Mouse (Mus musculus) hindbrain, embryonic 16.5 days (tissue): ENCODE measurements at regions not wholly inside any gene's neighbourhood (a gene's known extent, or its start where the extent isn't known, plus 50 kb on each side); places are given as distances from the start of the nearest gene placed in this dataset.

Experiments used
- ATAC-seq: fragments of 200-750 bp; cut with Nextera tagmentation; 2 replicates; pipeline ENCODE4 v1.8.0; 2017; ENCODE audit warnings: moderate TSS enrichment, moderate library complexity
- H3K27ac ChIP-seq: fragments of 300-500 bp; sonication (generic); 2 replicates; pipeline ENCODE4 v1.5.1; 2014; ENCODE audit warnings: low read depth, mild to moderate bottlenecking, control low read depth, low read length, moderate library complexity
- H3K27me3 ChIP-seq: fragments of 300-500 bp; sonication (generic); replicated peaks from 2 replicates; pipeline ENCODE4 v1.6.1; 2014; ENCODE audit warnings: low read length; ENCODE audit not compliant: control insufficient read depth, insufficient read depth
- H3K36me3 ChIP-seq: fragments of 300-500 bp; sonication (generic); 2 replicates; pipeline ENCODE4 v1.6.1; 2014; ENCODE audit warnings: mild to moderate bottlenecking, low read length, moderate library complexity, mixed read lengths; ENCODE audit not compliant: control insufficient read depth, insufficient read depth
- H3K4me1 ChIP-seq: fragments of 300-500 bp; sonication (generic); 2 replicates; pipeline ENCODE4 v1.6.1; 2014; ENCODE audit warnings: low read depth, low read length; ENCODE audit not compliant: control insufficient read depth, insufficient read depth
- H3K4me2 ChIP-seq: fragments of 300-500 bp; sonication (generic); 2 replicates; pipeline ENCODE4 v1.6.1; 2014; ENCODE audit warnings: mild to moderate bottlenecking, low read length, control low read depth, moderate library complexity
- H3K4me3 ChIP-seq: fragments of 300-500 bp; sonication (generic); 2 replicates; pipeline ENCODE4 v1.5.1; 2014; ENCODE audit warnings: mild to moderate bottlenecking, low read length, control low read depth, moderate library complexity
- H3K9ac ChIP-seq: fragments of 300-500 bp; sonication (generic); 2 replicates; pipeline ENCODE4 v1.6.1; 2014; ENCODE audit warnings: low read depth, mild to moderate bottlenecking, control low read depth, low read length, moderate library complexity
- H3K9me3 ChIP-seq: fragments of 300-500 bp; sonication (generic); 2 replicates; pipeline ENCODE4 v1.6.1; 2014; ENCODE audit warnings: mild to moderate bottlenecking, low read length, moderate library complexity; ENCODE audit not compliant: control insufficient read depth
- WGBS: fragments of 180-500 bp; shearing (Covaris S2); extraction: QIAGEN DNeasy Blood & Tissue Kit; methylation state at CpG from one replicate; pipeline ENCODE4 v1.1.7; 2014; 5-methylcytosine and 5-hydroxymethylcytosine counted together

DNA sequence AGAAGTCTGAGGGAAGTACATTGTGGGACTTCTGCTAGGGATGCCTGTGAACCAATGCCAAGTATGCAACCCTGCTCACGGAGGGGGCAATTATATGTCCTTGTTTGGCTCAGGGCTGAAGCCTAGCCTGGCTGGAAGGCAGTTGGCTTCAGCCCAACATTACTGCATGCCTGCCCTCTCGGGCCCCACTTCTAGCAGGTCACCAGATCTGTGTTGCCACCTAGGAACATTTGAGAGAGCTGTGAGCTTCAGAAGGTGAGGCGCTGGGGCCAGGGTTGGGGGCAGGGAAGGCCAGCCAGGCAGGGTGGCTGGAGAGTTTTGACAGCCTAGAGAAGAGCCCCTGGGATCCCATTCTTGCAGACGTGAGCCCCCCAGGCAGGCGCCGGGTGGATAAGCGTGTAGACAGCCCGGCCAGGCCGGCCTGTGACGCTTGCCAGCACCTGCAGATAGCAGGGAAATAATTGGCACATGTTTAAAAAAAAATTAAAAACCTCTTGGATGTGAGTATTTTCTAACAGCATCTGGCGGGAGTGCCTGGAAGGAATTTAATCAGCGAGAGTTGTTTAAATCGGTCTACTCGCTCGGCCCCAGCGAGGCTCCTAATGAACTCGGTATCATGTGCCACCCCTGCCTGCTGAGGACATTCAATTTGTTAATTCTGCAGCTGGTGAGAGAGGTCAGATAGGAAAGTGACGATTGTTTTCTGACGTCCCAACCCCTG, 115.0 kb upstream of the Gm10181 start:
- ATAC-seq: peak; percentile 85
- Histone ChIP-seq H3K4me3 (peak overlapping the region; percentile 9; the same call in 1 of the 2 replicates), H3K36me3 (no peaks in the 10 kb centered on the region), H3K4me1 (peaks cover 10% of the 10 kb centered on the region), H3K9ac (no peak overlapping the region), H3K27me3 (no peaks in the 10 kb centered on the region), H3K4me2 (peak overlapping the region; percentile 55), H3K9me3 (no peaks in the 10 kb centered on the region), H3K27ac (peak overlapping the region; percentile 45)
- WGBS: 4% methylated on average over 19 of the region's 19 CpGs

DNA sequence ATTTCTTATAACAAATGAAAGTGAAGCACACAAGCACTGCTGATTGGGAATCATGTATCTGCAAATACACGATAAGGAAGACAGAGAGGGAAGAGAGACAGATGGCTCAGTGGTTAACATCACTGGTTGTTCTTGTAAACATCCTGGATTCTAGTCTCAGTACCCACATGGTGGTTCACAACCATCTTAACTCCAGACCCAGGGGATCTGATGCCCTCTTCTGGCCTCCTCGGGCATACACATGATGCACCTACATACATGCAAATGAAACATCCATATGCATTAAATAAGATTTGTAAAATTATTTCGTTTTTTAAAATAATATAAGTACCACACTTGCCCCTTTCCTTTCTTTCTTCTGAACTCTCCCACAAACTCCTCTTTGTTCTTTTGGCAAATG, 106.4 kb upstream of the Gm10181 start:
- WGBS: 69% methylated on average over 3 of the region's 3 CpGs
- ATAC-seq: no peak
- Histone ChIP-seq H3K4me1 (no peaks in the 10 kb centered on the region), H3K9me3 (no peaks in the 10 kb centered on the region), H3K4me3 (no peak overlapping the region), H3K4me2 (no peak overlapping the region), H3K36me3 (no peaks in the 10 kb centered on the region), H3K9ac (no peak overlapping the region), H3K27me3 (no peaks in the 10 kb centered on the region), H3K27ac (no peak overlapping the region)

DNA sequence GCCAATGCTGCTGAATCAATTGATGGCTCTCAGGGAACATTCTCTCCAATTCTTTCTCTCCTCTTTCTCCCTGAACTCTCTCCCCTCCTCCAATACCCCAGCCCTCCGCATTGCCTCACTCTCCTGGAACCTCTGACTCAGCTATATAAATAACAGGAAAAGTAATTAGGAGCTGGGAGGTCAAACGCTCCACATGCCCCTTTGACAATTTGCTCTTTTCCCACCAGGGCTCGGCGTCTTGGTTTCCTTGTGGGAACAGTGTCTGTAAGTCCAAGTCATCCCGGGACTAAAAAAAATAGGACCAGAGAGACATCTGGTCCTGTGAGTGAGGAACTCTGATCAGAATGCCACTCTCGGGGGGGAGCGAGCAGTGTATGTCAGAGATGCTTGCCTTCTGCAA, 94.7 kb upstream of the Gm10181 start:
- H3K36me3 ChIP-seq: no peaks in the 10 kb centered on the region
- H3K27me3 ChIP-seq: no peaks in the 10 kb centered on the region
- H3K4me3 ChIP-seq: no peak overlapping the region
- no peaks in the 10 kb centered on the region for H3K4me1 ChIP-seq
- WGBS: 66% methylated on average over 7 of the region's 7 CpGs
- no peak overlapping the region for H3K4me2 ChIP-seq
- no peaks in the 10 kb centered on the region for H3K9me3 ChIP-seq
- ATAC-seq: no peak
- H3K9ac ChIP-seq: no peak overlapping the region
- H3K27ac ChIP-seq: no peak overlapping the region

DNA sequence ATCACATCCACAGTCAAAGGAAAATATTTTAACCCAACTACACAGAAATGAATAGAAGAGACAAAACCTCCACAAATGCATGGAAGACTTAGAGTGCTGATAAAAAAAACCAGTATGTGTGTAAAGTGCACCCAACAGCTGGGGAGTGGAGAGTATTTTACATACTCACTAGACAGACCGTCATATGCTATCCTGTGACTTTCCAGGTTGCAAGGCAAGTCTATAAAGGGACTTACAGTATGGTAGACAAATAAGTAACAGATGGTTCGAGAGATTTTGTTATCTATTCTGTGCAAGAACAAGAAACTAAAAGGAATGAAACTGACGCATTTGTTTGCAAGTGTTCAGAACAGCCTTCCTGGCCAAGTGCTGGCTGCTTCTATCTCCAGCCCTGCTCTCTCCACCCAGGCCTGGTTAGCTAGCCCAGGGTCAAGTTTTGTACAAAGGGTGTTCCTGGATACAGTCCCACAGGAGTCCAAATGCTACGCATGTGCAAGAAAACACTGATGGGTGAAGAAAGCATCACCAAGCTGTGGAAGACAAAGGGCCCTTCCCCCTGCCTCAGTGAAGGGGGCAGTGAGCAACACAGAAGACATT, 68.0 kb upstream of the Gm10181 start:
- H3K4me2 ChIP-seq: no peak overlapping the region
- 74% methylated on average over 4 of the region's 4 CpGs for WGBS
- no peaks in the 10 kb centered on the region for H3K4me1 ChIP-seq
- no peaks in the 10 kb centered on the region for H3K36me3 ChIP-seq
- H3K27ac ChIP-seq: no peak overlapping the region
- no peak for ATAC-seq
- H3K4me3 ChIP-seq: no peak overlapping the region
- H3K9me3 ChIP-seq: no peaks in the 10 kb centered on the region
- H3K9ac ChIP-seq: no peak overlapping the region
- no peaks in the 10 kb centered on the region for H3K27me3 ChIP-seq

DNA sequence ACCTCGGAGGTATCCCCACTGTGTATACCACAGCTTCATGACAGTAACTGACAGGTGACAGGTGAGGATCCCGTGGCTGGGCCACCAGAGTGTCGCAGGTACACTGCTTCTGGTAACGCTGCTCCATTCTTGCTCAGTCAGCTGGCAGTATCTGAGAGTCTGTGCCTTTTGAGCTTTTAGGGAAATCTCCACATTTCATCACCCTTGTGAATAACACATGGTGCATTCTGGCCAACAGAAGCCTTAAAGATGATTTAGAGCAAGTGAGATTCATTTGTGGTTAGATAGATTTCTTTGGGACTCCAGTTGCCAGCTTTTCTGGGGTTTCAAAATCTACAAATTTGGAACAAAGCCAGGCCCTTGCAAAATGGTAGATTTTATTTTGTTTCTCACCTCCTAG, 66.8 kb upstream of the Gm10181 start:
- no peaks in the 10 kb centered on the region for H3K36me3 ChIP-seq

DNA sequence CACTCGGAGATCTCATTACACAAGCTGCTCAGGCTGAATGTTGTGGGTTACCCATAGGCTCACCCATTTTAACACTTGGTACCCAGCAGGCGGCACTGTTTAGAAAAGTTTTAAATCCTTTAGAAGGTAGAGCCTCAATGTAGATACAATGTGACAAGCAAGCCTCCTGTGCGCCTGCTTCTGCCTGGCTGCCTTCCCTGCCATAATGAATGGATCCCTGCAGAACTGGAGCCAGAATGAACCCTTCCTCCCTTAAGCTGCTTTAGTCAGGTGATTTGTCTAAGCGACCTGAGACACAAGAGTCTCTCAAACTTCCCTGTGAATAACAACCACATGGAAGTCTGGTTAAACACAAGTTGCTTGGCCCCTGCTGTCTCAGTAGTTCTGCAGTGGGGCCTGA, 64.7 kb upstream of the Gm10181 start:
- H3K27me3 ChIP-seq: no peaks in the 10 kb centered on the region
- H3K27ac ChIP-seq: no peak overlapping the region
- WGBS: 63% methylated on average over 4 of the region's 4 CpGs
- no peak for ATAC-seq
- H3K4me2 ChIP-seq: no peak overlapping the region
- no peaks in the 10 kb centered on the region for H3K4me1 ChIP-seq
- no peak overlapping the region for H3K9ac ChIP-seq
- no peaks in the 10 kb centered on the region for H3K9me3 ChIP-seq
- no peak overlapping the region for H3K4me3 ChIP-seq
- H3K36me3 ChIP-seq: no peaks in the 10 kb centered on the region

More for the DNA sequence above, 66.8 kb upstream of the Gm10181 start:
- Histone ChIP-seq H3K4me3 (no peak overlapping the region), H3K4me2 (no peak overlapping the region), H3K4me1 (no peaks in the 10 kb centered on the region), H3K9ac (no peak overlapping the region), H3K27me3 (no peaks in the 10 kb centered on the region), H3K9me3 (no peaks in the 10 kb centered on the region), H3K27ac (no peak overlapping the region)
- ATAC-seq: no peak
- 78% methylated on average over 4 of the region's 4 CpGs for whole genome bisulfite sequencing

DNA sequence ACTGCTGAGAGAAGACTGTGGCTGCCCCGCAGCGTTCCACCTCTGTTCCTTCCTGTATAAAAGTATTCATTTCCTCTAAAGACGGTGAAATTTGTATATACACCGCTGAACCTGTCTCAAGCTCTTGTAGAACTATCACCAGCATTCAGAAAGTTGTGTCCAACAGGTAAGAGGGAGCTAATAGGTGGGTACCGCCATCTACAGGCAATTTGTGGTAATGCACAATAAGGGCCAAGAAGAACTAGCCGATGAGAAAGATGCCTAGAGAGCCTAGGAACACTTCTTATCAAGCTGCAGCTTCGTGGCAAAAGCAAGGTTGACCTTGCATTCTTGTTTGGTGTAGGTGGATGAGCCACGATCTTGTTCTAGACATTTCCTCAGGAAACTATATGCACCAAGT, 61.6 kb upstream of the Gm10181 start:
- no peak overlapping the region for H3K9ac ChIP-seq
- no peaks in the 10 kb centered on the region for H3K4me1 ChIP-seq
- WGBS: 5% methylated on average over 8 of the region's 8 CpGs
- ATAC-seq: peak; percentile 50; the same call in 1 of the 2 replicates
- H3K4me2 ChIP-seq: no peak overlapping the region
- no peaks in the 10 kb centered on the region for H3K27me3 ChIP-seq
- no peaks in the 10 kb centered on the region for H3K9me3 ChIP-seq
- H3K36me3 ChIP-seq: no peaks in the 10 kb centered on the region
- H3K27ac ChIP-seq: no peak overlapping the region
- H3K4me3 ChIP-seq: no peak overlapping the region

DNA sequence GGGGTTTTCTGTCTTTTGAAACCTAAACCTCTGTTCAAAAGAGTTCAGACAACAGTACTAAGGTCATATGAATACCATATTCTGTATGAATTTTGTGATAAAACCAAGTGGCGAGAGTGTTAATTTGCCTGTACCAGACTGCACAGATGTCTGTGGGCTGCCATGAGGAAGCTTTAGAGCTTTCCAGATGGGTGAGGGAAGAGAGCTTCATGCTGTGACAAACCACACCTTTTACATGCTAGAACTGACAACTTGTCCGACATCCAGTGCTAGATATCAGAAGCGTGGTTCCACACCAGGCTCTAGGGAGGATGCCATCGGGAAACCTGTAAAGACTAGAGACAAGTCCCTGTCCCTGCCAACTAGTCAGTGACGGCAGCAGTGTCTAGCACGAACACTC, 60.9 kb upstream of the Gm10181 start:
- no peaks in the 10 kb centered on the region for H3K27me3 ChIP-seq
- no peaks in the 10 kb centered on the region for H3K9me3 ChIP-seq
- ATAC-seq: no peak
- no peak overlapping the region for H3K9ac ChIP-seq
- H3K36me3 ChIP-seq: no peaks in the 10 kb centered on the region
- no peaks in the 10 kb centered on the region for H3K4me1 ChIP-seq
- no peak overlapping the region for H3K4me3 ChIP-seq
- 65% methylated on average over 6 of the region's 6 CpGs for WGBS
- no peak overlapping the region for H3K4me2 ChIP-seq
- no peak overlapping the region for H3K27ac ChIP-seq

DNA sequence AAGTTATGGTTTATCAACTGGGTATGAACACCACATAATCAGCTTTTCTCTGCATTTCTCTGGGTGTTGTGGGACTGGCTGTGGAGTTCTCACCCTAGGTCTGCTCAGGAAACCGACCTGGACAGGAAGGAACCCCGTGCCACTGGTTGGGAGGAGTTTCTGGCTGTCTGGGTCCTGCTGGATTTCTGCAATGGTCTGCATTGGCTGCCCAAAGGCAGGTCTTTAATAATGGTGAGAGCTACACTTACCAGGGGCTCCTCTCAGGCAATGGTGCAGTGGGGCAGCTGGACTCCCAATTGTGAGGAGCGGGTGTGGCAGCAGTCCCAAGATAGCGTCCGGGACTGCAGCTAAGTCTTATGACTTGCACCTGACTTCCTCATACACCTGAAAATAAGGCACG, 57.8 kb upstream of the Gm10181 start:
- no peaks in the 10 kb centered on the region for H3K9me3 ChIP-seq
- WGBS: 88% methylated on average over 6 of the region's 6 CpGs

More for the DNA sequence above, 57.8 kb upstream of the Gm10181 start:
- no peak overlapping the region for H3K27ac ChIP-seq
- H3K4me3 ChIP-seq: no peak overlapping the region
- H3K4me1 ChIP-seq: no peaks in the 10 kb centered on the region
- H3K27me3 ChIP-seq: no peaks in the 10 kb centered on the region
- H3K9ac ChIP-seq: no peak overlapping the region
- no peaks in the 10 kb centered on the region for H3K36me3 ChIP-seq
- no peak for ATAC-seq
- no peak overlapping the region for H3K4me2 ChIP-seq
